Mouse (Mus musculus) heart, embryonic 16.5 days (tissue): ENCODE measurements around the gene Sirt2. TPM values are rescaled to one million over a fixed set of nuclear protein-coding genes. Genes with fewer than 3 reads are reported as not detected.
A peak's percentile ranks its signal among the peaks of the same experiment; 100 is the strongest.

Source experiments
- ATAC-seq: fragments of 200-750 bp; cut with Nextera tagmentation; replicated peaks from 2 replicates; pipeline ENCODE4 v1.8.0; 2017; ENCODE audit warnings: moderate number of reproducible peaks; ENCODE audit not compliant: insufficient read depth, low FRiP score; ENCODE audit errors: extremely low read depth
- H3K27ac ChIP-seq: fragments of 300-500 bp; sonication (generic); 2 replicates; pipeline ENCODE4 v1.5.1; 2014; ENCODE audit warnings: mild to moderate bottlenecking, low read length, control low read depth, moderate library complexity
- H3K27me3 ChIP-seq: fragments of 300-500 bp; sonication (generic); 2 replicates; pipeline ENCODE4 v1.6.1; 2014; ENCODE audit warnings: low read length, mixed read lengths; ENCODE audit not compliant: control insufficient read depth, insufficient read depth
- H3K36me3 ChIP-seq: fragments of 300-500 bp; sonication (generic); 2 replicates; pipeline ENCODE4 v1.6.1; 2014; ENCODE audit not compliant: control insufficient read depth, insufficient read depth
- H3K4me1 ChIP-seq: fragments of 300-500 bp; sonication (generic); 2 replicates; pipeline ENCODE4 v1.6.1; 2014; ENCODE audit warnings: low read length, mixed read lengths; ENCODE audit not compliant: control insufficient read depth, insufficient read depth
- H3K4me2 ChIP-seq: fragments of 300-500 bp; sonication (generic); 2 replicates; pipeline ENCODE4 v1.6.1; 2014; ENCODE audit warnings: low read depth, mild to moderate bottlenecking, control low read depth, low read length
- H3K4me3 ChIP-seq: fragments of 300-500 bp; sonication (generic); 2 replicates; pipeline ENCODE4 v1.5.1; 2014; ENCODE audit warnings: mild to moderate bottlenecking, control low read depth, low read length
- H3K9ac ChIP-seq: fragments of 300-500 bp; sonication (generic); 2 replicates; pipeline ENCODE4 v1.6.1; 2014; ENCODE audit warnings: low read length, control low read depth
- H3K9me3 ChIP-seq: fragments of 300-500 bp; sonication (generic); replicated peaks from 2 replicates; pipeline ENCODE4 v1.6.1; 2016; ENCODE audit warnings: low read length; ENCODE audit not compliant: control insufficient read depth
- WGBS: fragments of 180-500 bp; shearing (Covaris S2); extraction: QIAGEN DNeasy Blood & Tissue Kit; methylation state at CpG from one replicate; pipeline ENCODE4 v1.1.7; 2014; 5-methylcytosine and 5-hydroxymethylcytosine counted together
- polyA plus RNA-seq: library from polyadenylated mRNA; unstranded; fragments of >200 nt; fragmentation: Nextera tagmentation; extraction: Ambion mirVana; gene quantifications from 2 replicates; pipeline ENCODE4 v1.2.1, GENCODE M21; 2015

Sirt2 gene
- polyA plus RNA-seq, 1 experiment from 2014 or later, result 60.4 TPM

GRCm38 (mm10) chr7:28787884-28788283 is 21.3 kb downstream of the Sirt2 start:
- no peaks in the 10 kb centered on the region for H3K27me3 ChIP-seq
- H3K27ac ChIP-seq, result no peak overlapping the region
- WGBS, result 90% methylated on average over 9 of the region's 9 CpGs
- 0 out of 2 replicates have a peak, but pooled peaks cover 2% of the 10 kb centered on the region for H3K36me3 ChIP-seq
- H3K4me1 ChIP-seq, result no peaks in the 10 kb centered on the region
- H3K9ac ChIP-seq, result no peak overlapping the region
- no peak overlapping the region for H3K4me2 ChIP-seq
- H3K4me3 ChIP-seq, result no peak overlapping the region
- no peaks in the 10 kb centered on the region for H3K9me3 ChIP-seq
- ATAC-seq, result no peak

- 0 out of 2 replicates have a peak, but pooled peaks cover 2% of the 10 kb centered on the region for H3K36me3 ChIP-seq
- ATAC-seq, result no peak
- H3K4me1 ChIP-seq, result no peaks in the 10 kb centered on the region
- 55% methylated on average over 5 of the region's 5 CpGs for WGBS
- H3K4me2 ChIP-seq, result peak within 1 kb of the TSS; percentile 26
- H3K4me3 ChIP-seq, result peak within 1 kb of the TSS; percentile 25; the same call in 1 of the 2 replicates
- H3K9ac ChIP-seq, result peak within 1 kb of the TSS; percentile 54; the same call in 1 of the 2 replicates
- peak within 1 kb of the TSS; percentile 41; the same call in 1 of the 2 replicates for H3K27ac ChIP-seq
- H3K27me3 ChIP-seq, result no peaks in the 10 kb centered on the region
- H3K9me3 ChIP-seq, result no peaks in the 10 kb centered on the region
These were observed 22.0 kb downstream of the Sirt2 start, which contains the start of gene Rinl for GRCm38 (mm10) chr7:28788307-28789195. Gene Rinl (plus strand): TSS chr7:28788969.

- ATAC-seq, result no peak
- Histone ChIP-seq H3K27ac (peak overlapping the region; percentile 41; the same call in 1 of the 2 replicates), H3K4me2 (peak overlapping the region; percentile 26), H3K27me3 (no peaks in the 10 kb centered on the region), H3K4me1 (no peaks in the 10 kb centered on the region), H3K9me3 (no peaks in the 10 kb centered on the region), H3K4me3 (peak overlapping the region; percentile 25; the same call in 1 of the 2 replicates), H3K9ac (peak overlapping the region; percentile 54; the same call in 1 of the 2 replicates), H3K36me3 (0 out of 2 replicates have a peak, but pooled peaks cover 2% of the 10 kb centered on the region)
- WGBS, result 72% methylated on average over 3 of the region's 3 CpGs
These were observed 22.7 kb downstream of the Sirt2 start for GRCm38 (mm10) chr7:28789235-28789634.

GRCm38 (mm10) chr7:28790066-28790806 is 23.7 kb downstream of the Sirt2 start:
- Histone ChIP-seq H3K4me2 (no peak overlapping the region), H3K9me3 (no peaks in the 10 kb centered on the region), H3K27ac (no peak overlapping the region), H3K9ac (no peak overlapping the region), H3K36me3 (0 out of 2 replicates have a peak, but pooled peaks cover 2% of the 10 kb centered on the region), H3K4me3 (no peak overlapping the region), H3K4me1 (no peaks in the 10 kb centered on the region), H3K27me3 (no peaks in the 10 kb centered on the region)
- 54% methylated on average over 8 of the region's 8 CpGs for WGBS
- ATAC-seq, result no peak

- ATAC-seq, result no peak
- H3K4me3 ChIP-seq, result no peak overlapping the region
- H3K36me3 ChIP-seq, result no peaks in the 10 kb centered on the region
- H3K4me1 ChIP-seq, result peaks cover under 1% of the 10 kb centered on the region
- no peak overlapping the region for H3K27ac ChIP-seq
- H3K4me2 ChIP-seq, result no peak overlapping the region
- no peaks in the 10 kb centered on the region for H3K9me3 ChIP-seq
- H3K27me3 ChIP-seq, result no peaks in the 10 kb centered on the region
- H3K9ac ChIP-seq, result no peak overlapping the region
These were observed 25.2 kb downstream of the Sirt2 start for GRCm38 (mm10) chr7:28791706-28792105.

- no peak overlapping the region for H3K9ac ChIP-seq
- H3K27me3 ChIP-seq, result no peaks in the 10 kb centered on the region
- peak overlapping the region; percentile 33; the same call in 1 of the 2 replicates for H3K27ac ChIP-seq
- no peak overlapping the region for H3K4me2 ChIP-seq
- no peak overlapping the region for H3K4me3 ChIP-seq
- ATAC-seq, result no peak
- H3K4me1 ChIP-seq, result peaks cover 4% of the 10 kb centered on the region
- no peaks in the 10 kb centered on the region for H3K36me3 ChIP-seq
- no peaks in the 10 kb centered on the region for H3K9me3 ChIP-seq
- WGBS, result 60% methylated on average over 14 of the region's 14 CpGs
These were observed 26.1 kb downstream of the Sirt2 start for GRCm38 (mm10) chr7:28792391-28793185.

- Histone ChIP-seq H3K4me1 (peaks cover 4% of the 10 kb centered on the region), H3K27ac (no peak overlapping the region), H3K9me3 (no peaks in the 10 kb centered on the region), H3K27me3 (no peaks in the 10 kb centered on the region), H3K4me3 (no peak overlapping the region), H3K9ac (no peak overlapping the region), H3K4me2 (no peak overlapping the region), H3K36me3 (no peaks in the 10 kb centered on the region)
- no peak for ATAC-seq
- WGBS, result 48% methylated on average over 2 of the region's 2 CpGs
These were observed 27.3 kb downstream of the Sirt2 start for GRCm38 (mm10) chr7:28793834-28794233.

- Histone ChIP-seq H3K9me3 (no peaks in the 10 kb centered on the region), H3K9ac (no peak overlapping the region), H3K4me2 (no peak overlapping the region), H3K4me1 (peaks cover 4% of the 10 kb centered on the region), H3K36me3 (no peaks in the 10 kb centered on the region), H3K4me3 (no peak overlapping the region), H3K27me3 (no peaks in the 10 kb centered on the region), H3K27ac (no peak overlapping the region)
- WGBS, result 84% methylated on average over 3 of the region's 3 CpGs
- ATAC-seq, result no peak
These were observed 28.0 kb downstream of the Sirt2 start for GRCm38 (mm10) chr7:28794496-28794895.
